Mouse (Mus musculus) spleen, adult 18-20 months (tissue): ENCODE data around the gene Yod1.

Source experiments
- DNase-seq, 2 experiments: peaks; one replicate each; pipeline ENCODE4 v3.0.0; 2022; ENCODE audit warnings: mixed read lengths in 2 of 2

Yod1 gene

GRCm38 (mm10) chr1:130732706-130733658 lies 15.9 kb downstream of the Yod1 start:
- no peak for DNase-seq

DNA sequence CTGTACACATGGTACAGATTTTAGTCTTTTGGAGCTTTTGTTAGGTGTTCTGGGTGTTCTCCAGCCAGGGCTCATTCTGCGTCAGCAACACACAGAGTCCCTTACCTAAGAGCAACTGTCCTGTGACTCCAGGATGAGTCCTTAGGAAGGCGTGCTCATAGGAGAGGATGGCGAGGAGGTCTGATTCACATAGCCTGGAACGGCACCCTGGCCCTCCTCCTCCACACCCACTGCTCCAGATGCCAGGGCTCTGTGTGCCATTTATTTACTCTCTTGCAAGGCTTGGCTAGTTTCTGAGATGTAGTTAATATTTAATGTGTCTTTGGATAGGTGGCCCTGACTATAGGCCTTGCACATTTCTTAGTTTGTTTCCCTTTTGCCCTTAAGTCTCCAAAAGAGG lies 16.5 kb downstream of the Yod1 start:
- no peak for DNase-seq

GRCm38 (mm10) chr1:130734452-130734851 lies 17.3 kb downstream of the Yod1 start:
- no peak for DNase-seq

DNA sequence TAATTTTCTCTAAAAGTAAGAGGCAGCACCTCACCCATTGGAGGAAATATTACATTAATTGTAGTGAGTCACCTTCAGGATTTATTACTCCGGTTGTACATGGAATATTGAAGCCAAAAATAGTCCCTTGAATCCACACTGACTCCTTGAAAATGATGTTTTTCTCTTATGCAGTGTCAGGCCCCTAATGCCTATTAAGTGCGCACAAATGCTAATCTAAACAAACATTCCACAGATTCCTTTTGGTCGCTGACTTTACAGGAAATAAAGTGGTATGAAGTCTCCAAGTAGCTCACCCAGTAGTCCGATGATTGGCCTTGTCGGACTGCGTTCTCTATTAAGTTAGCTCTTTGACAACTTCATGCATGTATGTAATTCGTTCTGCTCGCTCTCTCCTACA lies 17.7 kb downstream of the Yod1 start:
- no peak for DNase-seq

DNA sequence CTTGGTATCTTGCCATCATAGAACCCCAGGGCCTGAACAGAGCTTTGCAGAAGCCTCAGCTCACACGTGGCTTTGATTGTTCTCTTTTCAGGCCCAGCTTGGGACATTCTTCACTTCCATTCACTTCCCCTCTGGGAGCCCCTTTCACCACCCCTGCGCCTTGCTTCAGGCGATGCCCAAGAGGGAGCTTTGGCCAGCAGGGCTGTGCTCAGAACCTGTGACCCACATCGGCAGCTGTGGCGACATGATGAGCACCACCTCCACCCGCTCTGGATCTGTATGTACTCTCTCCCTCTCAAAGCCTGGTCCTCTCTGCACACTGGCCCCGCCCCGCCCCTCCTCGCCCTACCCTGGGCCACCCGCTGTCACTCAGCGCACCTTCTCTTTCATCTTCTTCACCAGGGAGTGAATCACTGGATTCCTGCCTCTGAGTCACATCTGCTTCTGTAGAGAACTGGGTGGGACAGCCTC lies 20.3 kb downstream of the Yod1 start:
- DNase-seq, result no peak

- DNase-seq, result no peak
Measured at GRCm38 (mm10) chr1:130737916-130738315, 20.8 kb downstream of the Yod1 start.

DNA sequence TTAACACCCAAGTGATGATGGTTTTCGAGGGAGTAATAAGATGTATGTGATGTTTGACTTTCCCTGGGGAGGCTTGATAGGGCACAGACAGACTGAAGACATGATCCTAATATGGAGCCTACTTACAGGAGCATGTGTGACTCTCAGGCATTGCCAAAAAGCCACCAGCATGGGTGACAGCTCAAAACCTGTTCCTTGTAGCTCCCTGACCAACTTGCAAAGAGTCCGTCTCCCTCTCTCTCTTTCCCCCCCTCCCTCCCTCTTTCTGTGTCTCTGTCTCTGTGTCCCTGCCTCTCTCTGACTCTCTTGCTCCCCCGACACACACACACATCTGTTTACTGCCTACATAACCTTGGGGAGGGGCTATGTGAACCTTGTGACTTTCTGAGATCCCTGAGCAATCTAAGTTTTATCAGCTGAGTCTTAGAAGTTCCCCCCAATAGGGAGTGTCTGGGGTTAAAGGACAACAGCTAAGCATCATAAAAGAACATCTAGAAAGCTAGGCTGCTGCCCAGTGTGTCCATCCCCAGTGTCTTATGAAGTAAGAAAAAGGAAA lies 21.5 kb downstream of the Yod1 start:
- DNase-seq, result no peak

DNA sequence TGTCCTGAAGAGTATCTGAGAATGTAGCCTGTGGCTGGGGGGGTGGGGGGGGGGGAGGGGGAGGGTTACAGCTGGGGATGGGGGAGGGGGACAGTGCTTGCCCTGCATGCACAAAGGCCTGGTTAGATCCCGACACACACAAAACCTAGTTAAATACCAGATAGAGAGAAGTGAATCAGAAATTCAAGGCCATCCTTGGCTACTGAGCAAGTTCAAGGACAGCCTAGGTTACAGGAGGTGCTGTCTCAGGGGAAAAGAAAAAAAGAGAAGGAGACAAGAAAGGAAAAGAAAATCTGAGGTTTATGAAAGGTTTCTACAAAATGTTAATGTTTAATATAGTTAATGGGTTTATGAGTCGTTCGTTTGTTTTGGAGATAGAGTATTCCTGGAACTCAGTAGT lies 22.5 kb downstream of the Yod1 start:
- no peak for DNase-seq

DNA sequence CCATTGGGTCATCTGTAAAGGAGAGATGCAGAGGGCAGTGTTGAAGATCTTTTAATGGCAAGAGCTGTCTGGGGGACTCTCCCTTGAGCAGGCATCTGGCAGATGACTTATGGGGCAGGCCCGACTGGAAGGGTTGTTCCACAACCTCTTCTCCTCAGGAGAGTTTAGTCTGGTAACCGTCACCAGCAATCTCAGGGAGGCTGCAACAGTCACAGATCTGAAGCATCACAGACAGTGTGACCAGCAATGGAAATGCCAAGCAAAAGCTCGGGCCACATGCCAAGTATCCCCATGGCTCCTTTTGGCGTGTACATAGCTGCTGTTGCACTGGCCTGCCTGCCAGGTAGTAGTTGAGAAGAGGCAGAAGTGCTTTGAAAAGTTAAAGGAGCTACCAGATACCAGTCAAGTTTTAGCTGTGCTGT lies 23.1 kb downstream of the Yod1 start:
- no peak for DNase-seq

DNA sequence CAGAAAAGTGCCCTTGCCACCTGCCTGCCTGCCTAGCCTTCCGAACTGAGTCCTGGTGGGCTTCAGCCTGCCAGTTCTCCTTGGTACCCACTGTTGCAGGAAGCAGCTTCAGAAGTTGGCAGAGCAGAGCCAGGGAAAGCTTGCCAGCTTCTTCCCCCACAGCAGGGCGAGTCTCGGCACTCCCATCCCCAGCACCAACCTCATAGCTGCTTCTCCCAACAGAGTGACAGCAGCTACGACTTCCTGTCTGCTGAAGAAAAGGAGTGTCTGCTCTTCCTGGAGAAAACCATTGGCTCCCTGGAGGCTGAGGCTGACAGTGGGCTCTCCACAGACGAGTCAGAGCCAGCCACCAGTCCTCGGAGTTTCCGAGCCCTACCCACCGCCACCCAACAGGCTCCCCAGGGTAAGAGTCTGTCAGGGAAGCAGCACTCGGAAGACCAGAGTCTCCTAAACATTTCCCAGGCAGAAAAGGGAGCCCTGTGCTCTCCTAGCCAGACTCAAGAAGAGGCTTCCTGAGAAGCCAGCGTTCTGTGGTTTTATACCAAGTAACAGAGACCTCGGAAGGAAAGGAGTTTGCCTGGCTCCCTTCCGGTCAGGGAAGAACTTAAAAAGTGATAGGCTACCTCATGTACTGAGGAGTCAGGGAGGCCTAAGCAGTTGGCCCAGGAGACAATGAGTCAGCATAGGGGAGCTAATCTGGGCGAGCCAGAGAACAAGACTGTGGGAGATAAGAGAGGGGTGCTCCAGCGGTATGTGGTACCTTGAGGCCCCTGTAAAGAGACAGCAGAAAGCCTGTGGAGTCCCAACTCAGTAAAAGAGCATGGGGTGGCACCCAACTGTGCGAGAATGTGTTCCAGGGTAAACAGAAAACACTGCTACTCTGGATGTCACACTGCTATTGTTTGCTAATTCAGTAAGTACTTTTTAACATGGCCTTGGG lies 23.9 kb downstream of the Yod1 start:
- no peak for DNase-seq

- DNase-seq, result no peak
Measured at GRCm38 (mm10) chr1:130742201-130742600, 25.1 kb downstream of the Yod1 start.

GRCm38 (mm10) chr1:130743775-130744174 lies 26.6 kb downstream of the Yod1 start:
- no peak for DNase-seq

- DNase-seq, result no peak
Measured at GRCm38 (mm10) chr1:130744217-130744616, 27.1 kb downstream of the Yod1 start.

GRCm38 (mm10) chr1:130744961-130745360 lies 27.8 kb downstream of the Yod1 start:
- DNase-seq, result no peak

DNA sequence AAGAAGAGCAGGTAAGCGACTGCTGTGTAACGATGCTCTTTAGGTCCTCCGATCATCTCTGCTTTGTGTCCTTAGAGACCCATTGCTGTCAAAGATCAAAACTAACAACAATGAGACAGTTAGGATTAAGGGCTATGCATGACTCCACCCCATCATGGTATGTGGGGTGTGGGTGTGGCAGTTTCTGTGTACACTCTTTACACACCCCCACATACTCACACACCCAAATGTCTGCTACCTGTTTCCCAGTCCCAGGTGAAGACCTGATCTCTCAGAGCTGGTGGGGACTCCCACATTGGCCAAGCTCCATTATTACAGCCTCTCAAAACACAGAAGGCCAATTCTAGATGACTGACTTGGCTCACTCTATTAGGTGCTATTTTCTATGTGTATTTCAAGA lies 28.5 kb downstream of the Yod1 start:
- DNase-seq, result no peak

- no peak for DNase-seq
Measured at GRCm38 (mm10) chr1:130746819-130747218, 29.7 kb downstream of the Yod1 start.

- DNase-seq, result no peak
Measured at GRCm38 (mm10) chr1:130759689-130760088, 42.6 kb downstream of the Yod1 start.

GRCm38 (mm10) chr1:130761597-130761996 lies 44.5 kb downstream of the Yod1 start:
- no peak for DNase-seq

GRCm38 (mm10) chr1:130762045-130762760 lies 45.1 kb downstream of the Yod1 start:
- DNase-seq, result no peak

DNA sequence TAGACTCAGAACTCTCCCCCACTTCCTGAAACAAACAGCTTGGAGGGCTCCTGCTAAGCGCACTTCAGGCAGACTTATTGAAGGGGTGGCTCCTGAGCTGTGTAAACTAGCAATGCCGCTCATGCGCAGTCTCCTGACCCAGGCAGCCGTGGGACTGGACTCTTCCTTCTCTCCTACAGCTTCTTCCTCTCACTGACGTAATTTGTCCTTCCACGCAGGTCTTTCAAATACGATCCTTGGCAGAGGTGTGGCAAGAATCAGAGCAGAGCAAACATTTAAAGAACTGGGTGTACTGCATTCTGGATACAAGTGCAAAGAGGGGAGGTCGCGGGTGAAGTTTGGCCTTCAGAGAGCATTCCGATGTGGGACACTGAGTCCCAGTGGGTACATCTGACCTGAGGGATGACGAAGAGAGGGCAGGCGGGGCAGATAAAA lies 46.9 kb downstream of the Yod1 start:
- no peak for DNase-seq

- DNase-seq, result no peak
Measured at GRCm38 (mm10) chr1:130767066-130767465, 49.9 kb downstream of the Yod1 start.

DNA sequence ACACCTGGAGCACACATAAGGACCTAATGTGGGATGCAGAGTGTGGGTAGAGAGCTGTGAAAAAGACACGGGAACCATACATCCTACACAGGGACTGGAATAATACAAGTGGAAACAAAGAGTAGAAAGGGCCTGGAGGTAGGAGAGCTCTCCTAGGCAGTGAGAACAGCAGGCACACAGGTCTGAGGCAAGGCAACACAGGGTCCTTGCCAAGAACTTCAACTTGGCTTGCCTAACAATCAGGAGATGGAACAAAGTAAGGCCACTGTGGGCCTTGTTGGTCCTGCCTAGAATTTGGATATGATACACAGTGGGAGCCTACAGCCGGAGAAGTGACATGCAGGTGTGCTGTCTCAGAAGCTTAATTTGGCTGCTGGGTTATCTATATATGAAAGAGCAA lies 52.8 kb downstream of the Yod1 start:
- DNase-seq, result no peak
